Mouse (Mus musculus): Measurements from ENCODE around the gene AL731706.1.

- TF ChIP-seq CTCF (IDR thresholded peaks at IDR 0.05; ENCODE audit: low read depth, low read length) (no peak), POLR2A (IDR thresholded peaks at IDR 0.05; ENCODE audit: borderline replicate concordance, low read depth, low read length) (no peak)
Observed at GRCm38 (mm10) chr2:136832936-136833335, 58.3 kb downstream of the AL731706.1 start.
